Mouse (Mus musculus) CH12.LX (cell line): ENCODE measurements around the gene Chsy1. TPM values are rescaled to one million over a fixed set of nuclear protein-coding genes. Genes with fewer than 3 reads are reported as not detected.

Experiments
- DNase-seq: peaks from one replicate; pipeline ENCODE4 v3.0.0-alpha.2; 2013; ENCODE audit errors: extremely low read depth
- H3K27ac ChIP-seq: 2 replicates; pipeline ENCODE4 v1.5.1; 2012; ENCODE audit warnings: low read depth, mild to moderate bottlenecking, control low read depth, moderate library complexity; ENCODE audit not compliant: insufficient read depth
- H3K27me3 ChIP-seq: replicated peaks from 2 replicates; pipeline ENCODE3; 2012; ENCODE audit warnings: inconsistent platforms
- H3K36me3 ChIP-seq, 2 experiments: replicated peaks in 1 of 2; 2 replicates each; pipeline versions ENCODE3 to v1.6.1; 2012; ENCODE audit warnings: inconsistent platforms in 1 of 2, low read length in 1 of 2, mild to moderate bottlenecking in 1 of 2, mixed read lengths in 1 of 2, moderate library complexity in 1 of 2; ENCODE audit not compliant: control insufficient read depth in 1 of 2, insufficient read depth in 1 of 2
- H3K4me1 ChIP-seq, 2 experiments: 2 replicates each; pipeline ENCODE4 v1.6.1; 2012; ENCODE audit warnings: inconsistent platforms in 1 of 2, moderate library complexity in 1 of 2; ENCODE audit not compliant: insufficient read depth in 2 of 2, control insufficient read depth in 1 of 2
- H3K4me2 ChIP-seq: 2 replicates; pipeline ENCODE4 v1.6.1; 2012; ENCODE audit warnings: low read depth, mild to moderate bottlenecking, control low read depth; ENCODE audit not compliant: poor library complexity, insufficient read depth, severe bottlenecking
- H3K4me3 ChIP-seq, 3 experiments: fragments of 150-350 bp in 1 of 3; sonication (generic) in 1 of 3; replicated peaks in 1 of 3; 2 replicates each; pipeline versions ENCODE3 to v1.5.1; 2011 to 2012; ENCODE audit warnings: low read depth in 2 of 3, low read length in 2 of 3, mild to moderate bottlenecking in 2 of 3, moderate library complexity in 2 of 3, control low read depth in 1 of 3, improper control_type of control experiment in 1 of 3, inconsistent platforms in 1 of 3, mixed read lengths in 1 of 3; ENCODE audit not compliant: poor library complexity in 1 of 3
- H3K79me2 ChIP-seq: replicated peaks from 2 replicates; pipeline ENCODE4 v1.6.1; 2012; ENCODE audit warnings: mild to moderate bottlenecking, moderate library complexity; ENCODE audit not compliant: control insufficient read depth, poor library complexity, insufficient read depth, severe bottlenecking; ENCODE audit errors: extremely low read depth
- H3K9ac ChIP-seq: 2 replicates; pipeline ENCODE4 v1.6.1; 2012; ENCODE audit warnings: low read depth, mild to moderate bottlenecking, control low read depth, moderate library complexity; ENCODE audit not compliant: insufficient read depth
- H3K9me3 ChIP-seq: replicated peaks from 2 replicates; pipeline ENCODE3; 2012; ENCODE audit warnings: low read length, inconsistent platforms, mixed read lengths
- BHLHE40 ChIP-seq: IDR thresholded peaks from 2 replicates; pipeline ENCODE4 v1.6.1; 2011; ENCODE audit warnings: mild to moderate bottlenecking, low read depth, low read length, improper control_type of control experiment
- CHD1 ChIP-seq: IDR thresholded peaks from 2 replicates; pipeline ENCODE4 v1.6.1; 2012; ENCODE audit warnings: low read depth, low read length, improper control_type of control experiment, inconsistent platforms
- CHD2 ChIP-seq: IDR thresholded peaks from 2 replicates; pipeline ENCODE4 v1.6.1; 2011; ENCODE audit warnings: low read length, improper control_type of control experiment
- CTCF ChIP-seq, 2 experiments: IDR thresholded peaks in 1 of 2; conservative IDR thresholded peaks in 1 of 2; 2 replicates each; pipeline ENCODE4 v1.5.1; 2011 to 2012; ENCODE audit warnings: low read depth in 2 of 2, low read length in 2 of 2, improper control_type of control experiment in 1 of 2, inconsistent platforms in 1 of 2, mild to moderate bottlenecking in 1 of 2, moderate library complexity in 1 of 2
- ELF1 ChIP-seq: IDR thresholded peaks from 2 replicates; pipeline ENCODE4 v1.6.1; 2014; ENCODE audit warnings: low read depth, mild to moderate bottlenecking, inconsistent platforms, low read length, improper control_type of control experiment
- EP300 ChIP-seq: IDR thresholded peaks from 2 replicates; pipeline ENCODE4 v1.6.1; 2011; ENCODE audit warnings: low read length, improper control_type of control experiment
- ETS1 ChIP-seq: conservative IDR thresholded peaks from 2 replicates; pipeline ENCODE4 v1.6.1; 2012; ENCODE audit warnings: low read depth, mild to moderate bottlenecking, inconsistent platforms, low read length, improper control_type of control experiment, moderate library complexity
- GABPA ChIP-seq: IDR thresholded peaks from 2 replicates; pipeline ENCODE4 v1.6.1; 2012; ENCODE audit warnings: low read depth, low read length, improper control_type of control experiment, inconsistent platforms; ENCODE audit not compliant: insufficient replicate concordance
- IRF4 ChIP-seq: IDR thresholded peaks from 2 replicates; pipeline ENCODE4 v1.6.1; 2014; ENCODE audit warnings: low read depth, mild to moderate bottlenecking, inconsistent platforms, low read length, improper control_type of control experiment
- JUN ChIP-seq: IDR thresholded peaks from 2 replicates; pipeline ENCODE4 v1.6.1; 2011; ENCODE audit warnings: low read depth, mild to moderate bottlenecking, low read length, improper control_type of control experiment, moderate library complexity; ENCODE audit not compliant: insufficient read depth
- KAT2A ChIP-seq: IDR thresholded peaks from 2 replicates; pipeline ENCODE4 v1.6.1; 2012; ENCODE audit warnings: low read length, improper control_type of control experiment, inconsistent platforms; ENCODE audit not compliant: insufficient replicate concordance
- MAFK ChIP-seq: IDR thresholded peaks from 2 replicates; pipeline ENCODE4 v1.6.1; 2011; ENCODE audit warnings: low read length, improper control_type of control experiment; ENCODE audit not compliant: insufficient replicate concordance
- MAX ChIP-seq: IDR thresholded peaks from 2 replicates; pipeline ENCODE4 v1.6.1; 2011; ENCODE audit warnings: low read length, improper control_type of control experiment
- MAZ ChIP-seq: IDR thresholded peaks from 2 replicates; pipeline ENCODE4 v1.6.1; 2012; ENCODE audit warnings: low read depth, mild to moderate bottlenecking, inconsistent platforms, low read length, improper control_type of control experiment, moderate library complexity
- MEF2A ChIP-seq: IDR thresholded peaks from 2 replicates; pipeline ENCODE4 v1.6.1; 2014; ENCODE audit warnings: low read depth, mild to moderate bottlenecking, inconsistent platforms, low read length, improper control_type of control experiment, borderline replicate concordance
- MXI1 ChIP-seq: IDR thresholded peaks from 2 replicates; pipeline ENCODE4 v1.6.1; 2011; ENCODE audit warnings: mild to moderate bottlenecking, low read depth, low read length, improper control_type of control experiment
- NELFE ChIP-seq: IDR thresholded peaks from 2 replicates; pipeline ENCODE4 v1.6.1; 2011; ENCODE audit warnings: low read depth, low read length, improper control_type of control experiment
- NRF1 ChIP-seq: IDR thresholded peaks from 2 replicates; pipeline ENCODE4 v1.6.1; 2014; ENCODE audit warnings: low read depth, mild to moderate bottlenecking, inconsistent platforms, low read length, improper control_type of control experiment, moderate library complexity
- PAX5 ChIP-seq: IDR thresholded peaks from 2 replicates; pipeline ENCODE4 v1.6.1; 2012; ENCODE audit warnings: low read length, inconsistent platforms, mixed read lengths
- POLR2AphosphoS2 ChIP-seq: IDR thresholded peaks from 2 replicates; pipeline ENCODE4 v1.6.1; 2011; ENCODE audit warnings: low read depth, low read length, improper control_type of control experiment
- RAD21 ChIP-seq: IDR thresholded peaks from 2 replicates; pipeline ENCODE4 v1.6.1; 2011; ENCODE audit warnings: low read depth, mild to moderate bottlenecking, low read length, improper control_type of control experiment, moderate library complexity
- RCOR1 ChIP-seq: conservative IDR thresholded peaks from 2 replicates; pipeline ENCODE4 v1.6.1; 2012; ENCODE audit warnings: low read depth, mild to moderate bottlenecking, inconsistent platforms, low read length, improper control_type of control experiment
- SIN3A ChIP-seq: IDR thresholded peaks from 2 replicates; pipeline ENCODE4 v1.6.1; 2012; ENCODE audit warnings: low read length, improper control_type of control experiment, inconsistent platforms
- SMC3 ChIP-seq: IDR thresholded peaks from 2 replicates; pipeline ENCODE4 v1.6.1; 2011; ENCODE audit warnings: low read depth, low read length, improper control_type of control experiment
- TBP ChIP-seq: conservative IDR thresholded peaks from 2 replicates; pipeline ENCODE4 v1.6.1; 2011; ENCODE audit warnings: low read depth, low read length, improper control_type of control experiment
- TCF12 ChIP-seq: IDR thresholded peaks from 2 replicates; pipeline ENCODE4 v1.6.1; 2014; ENCODE audit warnings: low read depth, mild to moderate bottlenecking, inconsistent platforms, low read length, improper control_type of control experiment
- UBTF ChIP-seq: IDR thresholded peaks from 2 replicates; pipeline ENCODE4 v1.6.1; 2012; ENCODE audit warnings: low read depth, mild to moderate bottlenecking, inconsistent platforms, low read length, improper control_type of control experiment, moderate library complexity
- USF1 ChIP-seq: IDR thresholded peaks from 2 replicates; pipeline ENCODE4 v1.6.1; 2014; ENCODE audit warnings: low read depth, mild to moderate bottlenecking, inconsistent platforms, low read length, improper control_type of control experiment
- USF2 ChIP-seq: conservative IDR thresholded peaks from 2 replicates; pipeline ENCODE4 v1.6.1; 2011; ENCODE audit warnings: low read depth, low read length, improper control_type of control experiment
- ZC3H11A ChIP-seq: IDR thresholded peaks from 2 replicates; pipeline ENCODE4 v1.6.1; 2012; ENCODE audit warnings: low read depth, mild to moderate bottlenecking, inconsistent platforms, low read length, improper control_type of control experiment
- ZKSCAN1 ChIP-seq: IDR thresholded peaks from 2 replicates; pipeline ENCODE4 v1.6.1; 2012; ENCODE audit warnings: low read depth, inconsistent platforms, low read length, improper control_type of control experiment, borderline replicate concordance
- ZMIZ1 ChIP-seq: IDR thresholded peaks from 2 replicates; pipeline ENCODE4 v1.6.1; 2012; ENCODE audit warnings: low read depth, mild to moderate bottlenecking, inconsistent platforms, low read length, improper control_type of control experiment
- ZNF384 ChIP-seq: IDR thresholded peaks from 2 replicates; pipeline ENCODE4 v1.6.1; 2012; ENCODE audit warnings: low read depth, low read length, improper control_type of control experiment, inconsistent platforms
- dilution Hi-C: fragments of 300-500 bp; cut with MboI; formaldehyde crosslinking; loops from 2 replicates; pipeline ENCODE4 v1.14.3; 2020; ENCODE audit warnings: low sequenced_read_pairs; ENCODE audit not compliant: extremely low pct_unique_long_range_greater_than_20kb, extremely low pct_ligation_motif_present
- in situ Hi-C: fragments of 300-500 bp; cut with MboI; formaldehyde crosslinking; loops from 3 replicates; pipeline ENCODE4 v1.14.3; 2019; ENCODE audit warnings: low sequenced_read_pairs, low pct_ligation_motif_present, low pct_unique_long_range_greater_than_20kb, mixed read lengths
- polyA plus RNA-seq: library from polyadenylated mRNA; unstranded; fragments of >175 nt; gene quantifications from 2 replicates; pipeline ENCODE4 v1.2.1, GENCODE M21; 2012; ENCODE audit warnings: low read depth; ENCODE audit not compliant: insufficient read length
- total RNA-seq, 2 experiments: library from RNA; depleted of rRNA; stranded (reverse); fragments of 300-350 nt in 1 of 2; fragments of >200 nt in 1 of 2; gene quantifications; 2 replicates each; pipeline ENCODE4 v1.2.3; 2012 to 2014

The Chsy1 gene
- total and polyA plus RNA-seq, 3 experiments: 2.3 to 5.5 (median 2.5) TPM

DNA sequence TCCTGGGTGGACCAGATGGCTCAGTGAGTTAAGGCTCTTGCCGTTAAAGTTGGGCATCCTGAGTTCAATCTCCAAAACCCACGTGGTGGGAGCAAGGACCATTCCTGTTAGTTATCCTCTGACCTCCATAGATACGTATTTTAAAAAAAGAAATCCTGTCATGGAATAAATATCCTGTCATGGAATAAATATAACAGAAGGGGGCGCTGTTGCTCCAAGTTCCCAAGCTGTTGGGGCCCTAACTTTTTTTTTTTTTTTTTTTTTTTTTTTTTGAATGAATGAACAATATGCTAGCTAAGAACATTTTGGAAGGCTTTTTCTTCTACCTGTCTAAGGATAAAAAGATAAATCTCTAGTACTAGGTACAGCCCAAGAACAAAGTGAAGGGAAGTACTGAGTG, 7.4 kb upstream of the Chsy1 start:
- Histone ChIP-seq H3K36me3 (no peaks in the 10 kb centered on the region), H3K27ac (no peak overlapping the region), H3K79me2 (no peaks in the 10 kb centered on the region), H3K4me2 (no peak overlapping the region), H3K9me3 (no peaks in the 10 kb centered on the region), H3K4me1 (no peaks in the 10 kb centered on the region), H3K9ac (no peak overlapping the region), H3K27me3 (no peaks in the 10 kb centered on the region), H3K4me3 (no peak overlapping the region)
- TF ChIP-seq JUN: no peak
- no peak for TF ChIP-seq IRF4
- TF ChIP-seq MEF2A: no peak
- no peak for TF ChIP-seq MAX
- TF ChIP-seq SMC3: peak; percentile 82
- TF ChIP-seq ETS1: no peak
- no peak for TF ChIP-seq CHD2
- TF ChIP-seq SIN3A: 0 out of 2 replicates have a peak, but pooled peaks have one; percentile 32
- TF ChIP-seq GABPA: no peak
- no peak for TF ChIP-seq POLR2AphosphoS2
- peak; percentile 84 for TF ChIP-seq RAD21
- no peak for TF ChIP-seq KAT2A
- TF ChIP-seq ELF1: no peak
- no peak for TF ChIP-seq EP300
- no peak for TF ChIP-seq MAZ
- peak; percentile 98 for TF ChIP-seq ZNF384
- TF ChIP-seq RCOR1: no peak
- TF ChIP-seq CTCF (conservative IDR thresholded peaks at IDR 0.05 in 1 of 2, IDR thresholded peaks at IDR 0.05 in 1 of 2; ENCODE audit: low read depth in 2 of 2, low read length in 2 of 2): peak; percentile 26 to 87; a peak in 2 of 4 replicates
- TF ChIP-seq ZMIZ1: no peak
- TF ChIP-seq PAX5: no peak
- TF ChIP-seq USF2: no peak
- TF ChIP-seq TCF12: no peak
- peak; percentile 72 for TF ChIP-seq ZC3H11A
- no peak for TF ChIP-seq ZKSCAN1
- TF ChIP-seq BHLHE40: no peak
- TF ChIP-seq NELFE: no peak
- no peak for TF ChIP-seq MAFK
- no peak for TF ChIP-seq NRF1
- TF ChIP-seq CHD1: no peak
- no peak for TF ChIP-seq MXI1
- no peak for TF ChIP-seq TBP
- no peak for TF ChIP-seq USF1
- no peak; the same call in 1 of the 2 replicates for TF ChIP-seq UBTF
- in situ Hi-C loops: no loop called here
- dilution Hi-C loops: no loop called here
- DNase-seq: peak; percentile 66
